Mouse (Mus musculus) heart, embryonic 16.5 days (tissue): Measurements from ENCODE around the gene Mef2b. TPM values are rescaled to one million over a fixed set of nuclear protein-coding genes. Genes with fewer than 3 reads are reported as not detected.

ENCODE experiments used
- ATAC-seq: fragments of 200-750 bp; cut with Nextera tagmentation; replicated peaks from 2 replicates; pipeline ENCODE4 v1.8.0; 2017; ENCODE audit warnings: moderate number of reproducible peaks; ENCODE audit not compliant: insufficient read depth, low FRiP score; ENCODE audit errors: extremely low read depth
- H3K27ac ChIP-seq: fragments of 300-500 bp; sonication (generic); 2 replicates; pipeline ENCODE4 v1.5.1; 2014; ENCODE audit warnings: mild to moderate bottlenecking, low read length, control low read depth, moderate library complexity
- H3K27me3 ChIP-seq: fragments of 300-500 bp; sonication (generic); 2 replicates; pipeline ENCODE4 v1.6.1; 2014; ENCODE audit warnings: low read length, mixed read lengths; ENCODE audit not compliant: control insufficient read depth, insufficient read depth
- H3K36me3 ChIP-seq: fragments of 300-500 bp; sonication (generic); 2 replicates; pipeline ENCODE4 v1.6.1; 2014; ENCODE audit not compliant: control insufficient read depth, insufficient read depth
- H3K4me1 ChIP-seq: fragments of 300-500 bp; sonication (generic); 2 replicates; pipeline ENCODE4 v1.6.1; 2014; ENCODE audit warnings: low read length, mixed read lengths; ENCODE audit not compliant: control insufficient read depth, insufficient read depth
- H3K4me2 ChIP-seq: fragments of 300-500 bp; sonication (generic); 2 replicates; pipeline ENCODE4 v1.6.1; 2014; ENCODE audit warnings: low read depth, mild to moderate bottlenecking, control low read depth, low read length
- H3K4me3 ChIP-seq: fragments of 300-500 bp; sonication (generic); 2 replicates; pipeline ENCODE4 v1.5.1; 2014; ENCODE audit warnings: mild to moderate bottlenecking, control low read depth, low read length
- H3K9ac ChIP-seq: fragments of 300-500 bp; sonication (generic); 2 replicates; pipeline ENCODE4 v1.6.1; 2014; ENCODE audit warnings: low read length, control low read depth
- H3K9me3 ChIP-seq: fragments of 300-500 bp; sonication (generic); replicated peaks from 2 replicates; pipeline ENCODE4 v1.6.1; 2016; ENCODE audit warnings: low read length; ENCODE audit not compliant: control insufficient read depth
- WGBS: fragments of 180-500 bp; shearing (Covaris S2); extraction: QIAGEN DNeasy Blood & Tissue Kit; methylation state at CpG from one replicate; pipeline ENCODE4 v1.1.7; 2014; 5-methylcytosine and 5-hydroxymethylcytosine counted together
- polyA plus RNA-seq: library from polyadenylated mRNA; unstranded; fragments of >200 nt; fragmentation: Nextera tagmentation; extraction: Ambion mirVana; gene quantifications from 2 replicates; pipeline ENCODE4 v1.2.1, GENCODE M21; 2015

Mef2b gene
- polyA plus RNA-seq, 1 experiment from 2014 or later = 1.1 TPM

DNA sequence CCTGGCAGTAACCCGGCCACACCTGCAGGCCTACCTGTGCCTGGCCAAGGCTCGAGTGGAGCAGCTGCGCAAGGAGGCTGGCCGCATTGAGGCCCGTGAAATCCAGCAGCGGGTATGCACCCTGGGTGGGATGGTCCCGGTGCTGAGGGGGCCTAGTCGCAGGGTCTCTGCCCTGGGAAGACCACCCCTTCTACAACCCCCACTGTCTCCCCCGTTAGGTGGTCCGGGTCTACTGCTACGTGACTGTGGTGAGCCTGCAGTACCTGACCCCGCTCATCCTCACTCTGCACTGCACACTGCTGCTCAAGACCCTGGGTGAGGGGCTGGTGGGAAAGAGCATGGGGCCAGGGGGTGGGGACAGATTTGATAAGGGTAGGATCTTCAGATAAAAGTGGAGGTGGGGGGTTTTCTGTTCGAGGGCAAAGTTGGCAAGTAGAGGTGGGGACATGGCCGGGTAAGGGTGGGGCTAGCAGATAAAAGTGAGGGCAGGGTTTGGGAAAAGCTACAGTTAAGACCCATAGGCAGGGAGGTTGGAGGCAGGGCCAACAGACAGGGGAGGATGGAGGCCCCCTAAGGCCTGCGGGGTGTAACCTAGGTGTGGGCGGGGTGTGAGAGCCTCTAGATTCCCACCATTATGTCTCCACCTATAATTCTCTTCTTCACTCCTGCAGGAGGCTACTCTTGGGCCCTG, 41.8 kb downstream of the Mef2b start:
- H3K4me1 ChIP-seq = no peaks in the 10 kb centered on the region
- no peak for ATAC-seq
- WGBS = 72% methylated on average over 16 of the region's 16 CpGs
- no peaks in the 10 kb centered on the region for H3K9me3 ChIP-seq
- H3K4me3 ChIP-seq = no peak overlapping the region
- H3K27ac ChIP-seq = no peak overlapping the region
- no peaks in the 10 kb centered on the region for H3K27me3 ChIP-seq
- peaks cover 19% of the 10 kb centered on the region for H3K36me3 ChIP-seq
- H3K9ac ChIP-seq = no peak overlapping the region
- H3K4me2 ChIP-seq = no peak overlapping the region

GRCm38 (mm10) chr8:70181903-70182252, 42.4 kb downstream of the Mef2b start:
- no peaks in the 10 kb centered on the region for H3K9me3 ChIP-seq
- no peak for ATAC-seq
- H3K4me3 ChIP-seq = no peak overlapping the region
- H3K9ac ChIP-seq = no peak overlapping the region
- H3K4me1 ChIP-seq = no peaks in the 10 kb centered on the region
- H3K27me3 ChIP-seq = no peaks in the 10 kb centered on the region
- peaks cover 16% of the 10 kb centered on the region for H3K36me3 ChIP-seq
- 31% methylated on average over 2 of the region's 2 CpGs for WGBS
- no peak overlapping the region for H3K4me2 ChIP-seq
- H3K27ac ChIP-seq = no peak overlapping the region

GRCm38 (mm10) chr8:70183194-70183593, 43.7 kb downstream of the Mef2b start:
- Histone ChIP-seq H3K4me1 (no peaks in the 10 kb centered on the region), H3K27ac (no peak overlapping the region), H3K27me3 (no peaks in the 10 kb centered on the region), H3K4me2 (no peak overlapping the region), H3K4me3 (no peak overlapping the region), H3K9ac (no peak overlapping the region), H3K36me3 (peaks cover 19% of the 10 kb centered on the region), H3K9me3 (no peaks in the 10 kb centered on the region)
- WGBS = 84% methylated on average over 4 of the region's 4 CpGs
- no peak for ATAC-seq

DNA sequence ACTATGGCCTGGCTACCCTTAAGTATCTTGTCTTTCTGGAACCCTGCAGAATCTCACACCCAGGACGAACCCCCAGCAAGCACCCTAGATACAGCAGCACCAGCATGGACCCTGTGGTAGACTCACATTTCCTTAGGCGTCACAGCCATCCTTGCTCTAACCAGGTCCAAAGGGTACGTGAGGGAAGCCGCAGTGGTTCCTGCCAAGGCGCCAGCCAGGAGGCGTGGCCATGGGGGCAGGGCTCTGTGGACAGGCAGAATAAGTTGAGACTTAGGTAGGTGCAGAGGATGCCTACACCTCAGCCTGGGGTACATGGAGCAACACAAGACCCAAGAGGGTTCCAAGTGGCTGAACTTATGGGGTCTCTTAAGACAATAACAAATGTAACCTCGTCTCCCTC, 49.2 kb downstream of the Mef2b start:
- Histone ChIP-seq H3K27me3 (no peaks in the 10 kb centered on the region), H3K4me3 (no peak overlapping the region), H3K9me3 (no peaks in the 10 kb centered on the region), H3K9ac (no peak overlapping the region), H3K36me3 (peaks cover 8% of the 10 kb centered on the region), H3K4me1 (no peaks in the 10 kb centered on the region), H3K4me2 (no peak overlapping the region), H3K27ac (no peak overlapping the region)
- ATAC-seq = no peak
- WGBS = 67% methylated on average over 7 of the region's 7 CpGs

DNA sequence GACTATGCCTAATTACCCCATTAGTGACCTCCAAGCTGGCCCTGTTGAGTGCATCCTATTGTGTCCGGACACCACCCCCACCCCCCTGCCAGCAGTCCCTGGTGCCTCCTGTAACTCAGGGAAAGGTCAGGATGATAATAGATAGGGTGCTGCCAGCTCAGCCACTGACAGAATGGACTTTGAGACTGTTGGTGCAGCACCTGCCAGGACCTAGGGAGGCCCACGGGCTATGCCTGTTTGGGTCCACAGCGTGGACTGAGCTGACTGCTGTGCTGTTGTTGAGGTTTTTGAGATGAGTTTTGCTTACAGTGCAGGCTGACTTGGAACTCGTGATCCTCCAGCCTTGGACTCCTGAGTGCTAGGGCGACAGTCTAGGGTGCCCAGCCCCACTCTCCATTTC, 53.7 kb downstream of the Mef2b start:
- Histone ChIP-seq H3K4me1 (no peaks in the 10 kb centered on the region), H3K36me3 (peaks cover 3% of the 10 kb centered on the region), H3K4me2 (no peak overlapping the region), H3K4me3 (no peak overlapping the region), H3K9me3 (no peaks in the 10 kb centered on the region), H3K27ac (no peak overlapping the region), H3K27me3 (no peaks in the 10 kb centered on the region), H3K9ac (no peak overlapping the region)
- WGBS = 62% methylated on average over 5 of the region's 5 CpGs
- ATAC-seq = no peak

- no peak for ATAC-seq
- Histone ChIP-seq H3K9me3 (no peaks in the 10 kb centered on the region), H3K36me3 (peaks cover 3% of the 10 kb centered on the region), H3K4me1 (no peaks in the 10 kb centered on the region), H3K9ac (no peak overlapping the region), H3K4me2 (no peak overlapping the region), H3K27me3 (no peaks in the 10 kb centered on the region), H3K27ac (no peak overlapping the region), H3K4me3 (no peak overlapping the region)
- WGBS = 79% methylated on average over 3 of the region's 3 CpGs
Observed at GRCm38 (mm10) chr8:70194191-70194590, 54.7 kb downstream of the Mef2b start.

GRCm38 (mm10) chr8:70195762-70196161, 56.3 kb downstream of the Mef2b start:
- no peaks in the 10 kb centered on the region for H3K27me3 ChIP-seq
- WGBS = 83% methylated on average over 2 of the region's 2 CpGs
- H3K4me3 ChIP-seq = no peak overlapping the region
- no peak overlapping the region for H3K4me2 ChIP-seq
- H3K9me3 ChIP-seq = no peaks in the 10 kb centered on the region
- ATAC-seq = no peak
- H3K36me3 ChIP-seq = peaks cover 3% of the 10 kb centered on the region
- H3K9ac ChIP-seq = no peak overlapping the region
- H3K4me1 ChIP-seq = peaks cover 8% of the 10 kb centered on the region; the same call in 1 of the 2 replicates
- no peak overlapping the region for H3K27ac ChIP-seq

DNA sequence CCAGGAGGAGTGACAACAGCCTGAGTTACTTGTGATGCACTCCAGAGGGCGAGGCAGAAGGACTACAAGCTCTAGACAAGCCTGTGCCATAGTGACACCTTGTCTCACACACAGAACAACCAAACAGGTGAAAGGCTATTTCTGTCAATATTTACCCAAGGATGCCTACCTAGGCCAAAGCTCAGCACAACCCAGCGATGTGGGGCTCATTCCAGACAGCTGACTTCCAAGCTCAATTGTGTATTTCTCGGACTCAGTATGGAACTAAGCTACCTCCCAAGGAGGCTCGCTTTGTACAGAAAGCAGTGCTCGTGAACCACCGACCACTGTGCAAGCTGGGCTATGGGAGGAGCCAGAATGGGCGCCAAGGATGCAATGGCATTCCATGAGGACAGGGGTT, 58.1 kb downstream of the Mef2b start:
- 57% methylated on average over 7 of the region's 7 CpGs for WGBS
- Histone ChIP-seq H3K27me3 (no peaks in the 10 kb centered on the region), H3K4me2 (no peak overlapping the region), H3K4me1 (peaks cover 8% of the 10 kb centered on the region; the same call in 1 of the 2 replicates), H3K4me3 (no peak overlapping the region), H3K9ac (no peak overlapping the region), H3K9me3 (no peaks in the 10 kb centered on the region), H3K27ac (no peak overlapping the region), H3K36me3 (no peaks in the 10 kb centered on the region)
- ATAC-seq = no peak

DNA sequence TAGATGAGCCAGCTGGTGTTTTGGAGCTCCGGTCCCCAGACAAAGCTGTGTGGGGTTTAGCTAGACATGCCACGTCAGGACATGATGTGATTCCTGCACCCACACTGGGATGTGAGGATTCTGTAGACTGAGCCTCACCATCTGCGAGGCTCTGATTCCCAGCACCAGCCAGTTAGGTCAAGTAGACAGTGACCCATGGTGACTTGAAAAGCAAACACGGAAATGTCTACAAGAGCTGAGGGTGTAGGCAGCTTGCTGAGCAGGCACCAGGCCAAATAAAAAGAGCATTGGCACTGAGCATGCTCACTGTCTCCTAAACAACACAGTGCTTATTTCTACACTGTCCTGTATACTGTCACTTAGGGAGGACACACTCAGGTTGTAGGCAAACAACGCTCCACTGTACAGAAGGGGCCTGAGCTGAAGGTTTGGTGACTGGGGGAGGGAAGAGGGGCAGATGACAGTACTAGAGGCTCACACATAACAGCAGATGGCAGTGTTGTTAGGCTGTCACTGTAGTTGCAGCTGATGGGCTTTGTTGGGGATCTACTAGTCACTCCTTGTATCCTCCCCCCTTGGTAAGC, 60.7 kb downstream of the Mef2b start:
- H3K27ac ChIP-seq = 0 out of 2 replicates have a peak overlapping the region, but pooled peaks have one; percentile 6
- WGBS = 61% methylated on average over 5 of the region's 5 CpGs
- no peaks in the 10 kb centered on the region for H3K27me3 ChIP-seq
- no peak overlapping the region for H3K4me3 ChIP-seq
- no peak overlapping the region for H3K4me2 ChIP-seq
- H3K9ac ChIP-seq = no peak overlapping the region
- ATAC-seq = no peak
- no peaks in the 10 kb centered on the region for H3K9me3 ChIP-seq
- H3K4me1 ChIP-seq = peaks cover 8% of the 10 kb centered on the region; the same call in 1 of the 2 replicates
- H3K36me3 ChIP-seq = no peaks in the 10 kb centered on the region
